Mouse (Mus musculus): ENCODE measurements around the gene Nckap5l.

GRCm38 (mm10) chr15:99396875-99397274 lies 60.7 kb downstream of the Nckap5l start:
- TF ChIP-seq POLR2A (IDR thresholded peaks at IDR 0.05; ENCODE audit: borderline replicate concordance, extremely low read depth, low read depth, low read length), result no peak
- no peak for TF ChIP-seq CTCF (IDR thresholded peaks at IDR 0.05; ENCODE audit: insufficient read depth, low read length)

Data from lung, adult 2 months (tissue).